Mouse (Mus musculus) layer of hippocampus, postnatal 10 days (tissue): ENCODE measurements around the gene Zfp512b. TPM values are rescaled to one million over a fixed set of nuclear protein-coding genes. Genes with fewer than 3 reads are reported as not detected.

Experiments
- DNase-seq, 2 experiments: peaks; one replicate each; pipeline ENCODE4 v3.0.0; 2021; ENCODE audit warnings: low spot score in 2 of 2
- total RNA-seq, 2 experiments: library from RNA; stranded (reverse); gene quantifications; 2 replicates each; pipeline ENCODE4 v1.2.3; 2021

Zfp512b gene
- total RNA-seq, 2 experiments from 2014 or later, result 134 to 158 TPM

DNA sequence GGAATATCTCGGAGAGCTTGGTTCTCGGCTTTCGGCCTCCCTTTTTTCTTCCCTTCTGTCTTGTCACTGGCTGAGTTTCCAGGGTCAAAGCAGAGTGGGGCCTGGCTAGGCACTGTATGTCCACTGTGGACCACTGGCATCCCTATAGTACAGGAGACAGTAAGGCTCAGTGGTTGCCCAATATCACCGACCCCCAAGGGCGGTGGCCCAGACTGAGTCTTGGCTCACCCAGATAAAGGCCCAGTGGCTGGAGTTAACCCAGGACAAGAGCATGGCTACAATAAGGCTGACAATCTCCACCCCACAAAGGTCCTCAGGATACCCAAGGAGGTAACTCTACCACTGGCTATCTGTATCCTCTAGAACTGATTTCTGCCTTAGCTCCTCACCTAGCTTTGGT is 2.1 kb downstream of the Zfp512b start:
- DNase-seq, result no peak

DNA sequence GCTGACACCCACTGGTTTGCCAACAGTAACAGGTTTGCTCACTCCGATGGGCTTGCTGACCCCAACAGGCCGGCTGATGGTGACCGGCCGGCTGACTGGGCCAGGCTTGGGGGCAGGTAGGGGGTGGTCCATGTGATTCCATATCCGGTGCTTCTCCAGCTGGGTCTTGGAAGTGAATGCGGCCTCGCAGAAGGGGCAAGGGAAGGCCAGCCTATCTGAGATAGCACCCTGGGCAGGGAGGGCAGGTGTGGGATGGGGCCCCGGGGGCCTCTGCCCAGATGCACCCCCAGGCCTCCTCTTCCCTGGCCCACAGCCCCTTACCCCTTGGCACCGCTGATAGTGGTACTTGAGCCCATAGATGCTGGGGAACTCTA is 2.9 kb downstream of the Zfp512b start:
- DNase-seq, result no peak

DNA sequence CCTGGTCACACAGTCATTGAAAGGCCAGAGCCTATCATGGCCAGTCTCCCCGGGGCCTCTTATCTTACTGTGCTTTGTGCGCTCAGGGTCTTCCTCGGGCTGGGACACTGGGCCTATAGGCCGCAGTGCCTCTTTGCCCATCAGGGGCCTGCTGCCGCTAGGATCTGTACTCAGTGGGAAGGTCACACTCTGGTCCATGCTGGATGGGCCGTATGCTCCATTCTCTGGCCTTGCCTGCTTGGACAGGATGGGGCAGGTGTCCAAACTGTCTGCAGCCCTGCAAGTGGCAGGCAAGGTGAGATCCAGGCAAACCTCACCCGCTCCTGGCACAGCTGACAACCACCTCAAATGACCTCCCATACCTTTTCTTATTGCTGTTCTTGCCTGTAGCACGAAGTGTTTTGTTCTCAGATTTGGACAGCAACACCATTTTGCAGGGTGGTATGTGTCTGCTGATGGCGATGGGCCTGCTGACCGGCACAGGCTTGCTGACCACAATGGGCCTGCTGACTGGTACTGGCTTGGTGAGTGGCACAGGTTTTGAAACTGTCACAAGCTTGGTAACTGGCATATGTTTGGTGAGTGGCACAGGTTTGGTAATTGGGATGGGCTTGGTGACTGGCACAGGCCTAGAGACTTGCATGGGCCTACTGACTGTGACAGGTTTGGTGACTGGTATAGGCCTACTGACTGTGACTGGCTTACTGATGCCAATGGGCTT is 3.4 kb downstream of the Zfp512b start:
- no peak for DNase-seq

DNA sequence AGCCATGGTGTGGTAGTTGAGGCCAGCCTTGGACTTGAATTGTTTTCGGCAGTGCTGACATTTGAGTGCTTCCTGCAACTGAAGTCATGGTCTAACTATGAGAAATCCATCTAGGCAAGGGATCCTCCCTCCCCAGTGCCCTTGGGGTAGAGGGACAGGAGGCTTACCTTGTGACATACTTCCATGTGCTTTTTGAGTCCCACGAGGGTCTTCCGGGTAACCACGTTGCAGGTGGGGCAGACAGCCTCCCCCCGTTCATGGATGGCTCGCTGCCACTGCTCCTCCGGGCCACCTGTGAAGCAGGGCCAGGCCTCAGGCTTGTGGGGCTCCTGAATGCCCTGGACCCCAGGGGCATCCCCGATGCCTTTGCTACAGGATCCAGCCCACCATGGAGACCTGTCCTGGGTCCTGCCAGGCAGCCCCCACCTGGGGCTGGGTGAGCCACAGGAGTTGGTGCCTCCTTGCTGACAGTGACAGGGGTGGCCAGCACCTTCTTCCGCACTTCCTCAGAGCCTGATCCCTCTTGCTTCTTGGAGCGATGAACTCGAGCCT is 4.3 kb downstream of the Zfp512b start:
- DNase-seq, result no peak

DNA sequence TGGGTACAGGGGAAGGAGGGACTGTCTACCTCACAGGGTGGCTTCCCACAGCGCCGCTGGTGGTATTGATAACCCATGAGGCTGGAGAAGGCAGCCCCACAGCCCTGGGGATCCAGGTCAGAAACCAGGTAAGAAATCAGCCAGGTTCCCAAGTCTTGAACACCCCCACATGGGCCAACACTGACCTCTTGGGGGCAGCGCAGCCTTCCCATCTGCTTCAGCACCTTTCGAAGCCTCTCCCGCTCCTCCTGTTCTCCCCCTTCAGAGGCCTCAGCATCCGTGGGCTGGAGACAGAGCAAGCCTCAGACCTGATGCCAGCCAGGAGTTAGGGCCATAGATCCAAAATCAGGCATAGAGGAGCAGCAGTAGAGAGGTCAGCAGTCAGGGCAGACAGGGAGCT is 4.8 kb downstream of the Zfp512b start:
- no peak for DNase-seq

DNA sequence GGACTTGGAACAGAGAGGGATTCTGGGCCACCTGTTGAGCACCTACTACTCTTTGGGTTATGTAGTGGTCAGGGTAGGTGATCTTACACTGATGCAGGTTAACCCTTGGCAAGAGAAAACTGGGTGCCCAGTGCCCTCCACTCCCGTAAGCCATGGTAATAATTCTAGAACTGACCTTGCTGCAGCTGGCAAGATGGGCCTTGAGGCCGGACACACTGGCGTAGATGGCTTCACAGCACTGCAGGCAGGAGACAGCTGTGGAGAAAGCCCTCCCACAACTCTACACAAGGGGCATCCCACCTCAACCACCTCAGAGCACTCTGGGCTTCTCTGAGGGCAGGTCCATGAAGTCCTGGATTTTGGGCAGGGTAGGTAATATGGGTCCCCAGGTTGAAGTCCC is 6.5 kb downstream of the Zfp512b start:
- DNase-seq, result no peak

DNA sequence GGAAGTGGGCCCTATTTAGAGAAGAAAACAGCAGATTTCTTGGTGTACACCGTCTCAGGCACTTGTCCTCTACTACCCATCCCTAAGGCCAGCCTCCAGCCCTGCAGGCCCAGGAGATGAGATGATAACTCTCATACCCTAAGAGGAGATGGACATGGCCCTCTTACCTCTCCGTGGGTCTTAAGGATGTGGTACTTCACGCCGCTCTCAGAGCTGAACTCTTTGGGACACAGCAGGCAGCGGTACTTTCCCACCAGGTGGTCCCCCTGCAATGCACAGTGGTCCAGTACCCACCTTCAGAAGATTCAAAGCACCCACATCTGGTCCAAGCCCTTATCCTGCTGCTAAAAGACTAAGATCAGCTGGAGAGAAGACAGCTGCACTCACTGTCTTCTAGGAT is 7.1 kb downstream of the Zfp512b start:
- no peak for DNase-seq

DNA sequence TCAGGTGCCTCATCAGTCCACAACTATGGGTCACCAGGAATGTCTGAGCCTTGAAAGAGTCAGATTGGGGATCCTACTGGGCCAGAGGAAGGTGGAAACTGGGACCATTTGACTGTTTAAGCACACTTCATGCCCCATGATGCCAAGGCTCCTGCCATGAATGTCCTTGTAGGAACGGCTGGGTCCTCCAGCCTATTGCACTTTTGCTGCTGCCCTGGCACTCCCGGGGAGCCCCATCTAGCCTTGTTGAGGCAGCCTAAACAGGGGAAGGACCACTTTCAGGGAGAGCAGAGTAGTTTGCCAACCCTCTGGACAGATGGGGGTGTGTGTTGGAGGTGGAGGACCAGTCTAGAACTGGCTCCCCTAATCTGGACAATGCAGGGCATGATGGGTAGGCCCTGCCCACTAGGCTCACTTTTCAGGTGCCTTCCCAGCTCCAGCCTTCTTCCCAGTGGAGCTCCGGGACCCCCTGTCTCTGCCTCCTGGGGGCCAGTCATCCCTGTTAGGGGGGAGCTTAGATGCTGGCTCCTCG is 8.1 kb downstream of the Zfp512b start, which contains the start of gene Uckl1:
Uckl1 (minus strand) TSS at position 482 of the 532 bp plus-strand sequence.
- no peak for DNase-seq

DNA sequence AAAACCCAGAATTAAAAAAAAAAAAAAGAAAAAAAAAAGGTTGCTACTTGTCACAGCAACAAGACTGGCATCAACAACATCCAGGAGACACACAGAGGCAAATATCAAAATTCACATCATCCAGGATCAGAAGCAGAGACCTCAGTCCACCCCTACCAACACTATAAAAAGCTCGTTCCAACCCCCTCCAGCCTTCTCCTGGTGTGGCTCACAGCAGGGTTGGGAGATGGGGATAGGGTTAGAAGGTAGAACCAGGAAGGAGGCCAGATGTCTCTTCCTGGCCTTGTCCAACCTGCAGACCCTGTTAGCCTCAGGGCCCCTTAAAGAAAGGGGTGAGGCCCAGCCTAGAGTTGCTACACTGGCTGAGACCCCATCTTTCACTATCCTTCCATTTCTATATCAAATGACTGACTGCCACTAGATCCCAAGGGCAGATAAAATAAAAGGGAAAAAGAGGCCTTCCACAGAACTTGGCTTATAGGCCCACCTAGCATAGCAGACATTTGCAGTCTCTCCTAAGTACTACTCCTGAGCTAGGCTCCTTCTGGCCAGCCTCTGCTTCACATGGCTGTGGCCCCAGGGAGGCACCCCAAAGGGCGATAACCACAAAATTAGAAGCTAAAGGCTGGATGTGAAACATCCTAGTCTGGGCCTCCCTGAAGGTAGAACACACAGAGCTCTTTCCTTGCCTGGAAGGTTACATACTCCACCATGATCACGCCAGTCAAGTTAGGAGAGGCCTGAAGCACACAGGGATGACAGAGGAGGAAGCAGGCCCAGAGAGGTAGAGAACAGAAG is 8.9 kb downstream of the Zfp512b start:
- DNase-seq, result peak in 1 of 2 experiments; percentile 5

DNA sequence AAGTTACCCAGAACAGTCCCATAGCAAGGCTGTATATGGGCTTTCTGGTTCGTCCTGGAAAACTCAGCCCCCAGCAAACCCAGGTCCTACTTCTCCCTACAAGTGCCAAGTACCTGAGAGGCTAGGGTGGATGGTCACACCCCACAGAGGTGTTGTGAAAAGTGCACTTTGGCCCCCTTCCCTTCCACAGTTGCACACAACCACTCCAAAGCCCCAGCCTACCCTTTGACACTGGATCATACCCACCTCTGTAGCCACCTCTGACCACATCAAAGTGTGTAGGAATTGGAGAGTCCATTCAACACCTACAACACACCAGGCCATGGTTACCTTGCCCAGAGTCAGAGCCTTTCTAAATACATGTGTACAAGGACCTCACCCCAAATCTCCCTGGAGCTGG is 9.7 kb downstream of the Zfp512b start:
- peak in 1 of 2 experiments; percentile 3 for DNase-seq

DNA sequence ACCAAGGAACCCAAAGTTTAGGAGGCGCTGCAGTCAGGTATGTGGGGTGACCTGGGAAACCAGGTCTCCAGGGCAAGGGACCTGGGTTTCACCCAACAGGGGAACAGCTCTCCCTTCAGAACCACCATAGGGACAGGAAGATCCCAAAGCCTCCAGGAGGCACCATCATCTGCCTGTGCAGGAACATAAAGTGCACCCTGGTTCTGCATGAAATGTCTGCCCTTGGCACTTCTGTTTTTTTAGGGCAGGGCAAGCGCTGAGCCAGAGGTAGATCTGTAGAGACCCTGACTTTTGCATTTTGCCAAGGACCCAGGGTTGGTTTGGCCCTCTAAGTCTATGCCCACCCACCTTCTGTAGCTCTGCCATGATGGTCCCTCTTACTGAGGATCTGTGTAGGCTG is 10.2 kb downstream of the Zfp512b start:
- DNase-seq, result peak in 1 of 2 experiments; percentile 12

DNA sequence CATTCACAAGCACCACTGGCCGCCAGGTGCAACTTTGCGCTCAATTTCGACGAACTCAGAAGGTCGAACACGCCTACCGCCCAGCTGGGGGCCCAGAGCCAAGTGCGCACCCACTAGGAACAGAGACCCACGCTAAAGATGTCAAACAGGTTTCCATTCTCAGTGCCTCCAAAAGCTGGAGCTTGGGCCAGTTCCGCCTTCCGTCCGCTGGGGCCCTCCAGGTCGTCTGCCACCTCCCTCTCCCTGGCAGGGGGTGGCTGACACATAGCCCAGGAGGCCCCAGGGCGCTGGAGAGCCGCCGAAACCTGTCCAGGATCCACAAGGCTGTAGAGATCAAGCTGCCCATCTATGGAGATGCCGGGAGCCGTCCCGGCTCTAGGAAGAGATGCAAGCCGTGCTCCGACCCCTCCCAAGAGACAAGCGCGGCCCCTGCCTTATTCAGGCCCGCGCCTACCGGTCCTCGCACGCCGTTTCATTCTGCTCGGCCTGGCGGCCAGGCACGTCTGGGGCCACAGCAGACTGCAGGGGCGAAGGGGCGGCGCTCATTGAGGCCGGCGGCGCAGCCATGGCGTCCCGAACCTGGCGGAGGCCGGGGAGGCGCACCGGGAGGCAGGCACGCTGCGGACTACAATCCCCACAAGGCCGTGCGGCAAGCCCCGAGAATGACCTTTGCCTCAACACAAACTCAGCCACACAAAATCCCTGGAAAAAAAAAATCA is 11.0 kb downstream of the Zfp512b start:
- DNase-seq, result peak; percentile 85 to 87

DNA sequence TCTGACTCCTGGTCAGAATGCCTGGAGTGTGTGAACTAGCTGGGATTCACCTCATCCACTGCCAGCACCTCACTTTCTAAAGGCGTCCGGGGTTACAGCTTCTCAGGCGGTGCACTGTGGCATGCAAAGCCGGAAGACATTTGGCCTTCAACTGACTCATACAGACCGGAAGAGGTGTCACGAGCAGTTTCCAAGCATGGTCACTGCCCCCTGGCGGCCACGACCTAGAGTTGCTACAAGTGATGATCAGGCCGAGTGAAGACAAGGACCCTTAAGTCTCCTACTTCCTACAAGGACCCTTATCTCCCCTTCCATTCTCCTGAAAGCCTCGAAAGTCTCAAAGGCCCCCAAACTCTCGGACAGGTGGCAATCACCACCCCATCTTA is 11.6 kb downstream of the Zfp512b start:
- peak; percentile 76 to 82 for DNase-seq

DNA sequence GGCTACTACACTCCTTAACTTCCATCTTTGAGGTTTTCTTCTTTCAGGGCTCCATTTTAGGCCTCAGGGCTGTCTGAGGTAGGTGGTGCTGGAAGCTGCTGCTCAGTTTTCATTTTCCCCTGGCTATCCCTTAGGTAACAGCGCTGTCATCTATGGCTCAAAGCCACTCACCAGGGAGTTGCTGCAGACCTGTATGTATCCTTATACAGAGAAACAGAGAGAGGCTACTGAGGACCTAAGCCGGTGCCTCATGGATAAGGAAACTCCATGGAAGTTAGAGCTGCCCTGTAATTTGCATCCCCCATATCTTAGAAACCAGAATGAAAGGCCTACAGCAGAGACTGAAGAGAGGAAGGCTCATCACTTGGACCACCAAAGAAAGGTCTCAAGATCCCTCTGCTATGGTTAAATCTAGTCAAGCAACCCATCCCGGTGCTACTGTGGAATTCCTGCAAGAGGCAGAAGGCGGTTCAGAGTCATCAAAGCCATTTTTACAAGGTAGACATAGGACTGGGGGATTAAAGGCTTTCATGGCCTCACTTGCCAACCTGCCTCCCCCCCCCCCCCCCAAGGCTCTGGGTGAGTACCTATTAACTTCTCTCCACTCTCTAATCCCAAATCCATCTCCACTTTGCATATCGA is 12.4 kb downstream of the Zfp512b start:
- DNase-seq, result peak in 1 of 2 experiments; percentile 8

DNA sequence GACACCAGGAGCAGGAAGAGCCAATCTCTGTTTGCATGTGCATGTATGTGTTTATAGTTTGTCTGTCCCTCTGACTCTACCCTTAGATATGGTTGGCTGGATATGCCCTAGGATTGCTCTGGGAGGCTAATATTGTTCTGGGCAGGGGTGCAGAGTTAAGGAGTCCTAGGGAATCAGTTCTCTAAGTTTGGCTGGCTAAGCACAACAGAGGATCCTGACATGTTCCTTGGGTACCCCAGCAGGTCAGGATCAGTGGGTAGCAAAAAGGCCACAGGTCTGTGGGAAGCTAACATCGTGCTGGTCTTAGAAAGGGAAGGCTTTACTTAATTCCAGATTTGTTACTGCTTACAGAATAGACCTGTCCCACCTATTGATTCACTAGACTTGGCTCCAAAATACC is 12.9 kb downstream of the Zfp512b start:
- peak in 1 of 2 experiments; percentile 8 for DNase-seq

DNA sequence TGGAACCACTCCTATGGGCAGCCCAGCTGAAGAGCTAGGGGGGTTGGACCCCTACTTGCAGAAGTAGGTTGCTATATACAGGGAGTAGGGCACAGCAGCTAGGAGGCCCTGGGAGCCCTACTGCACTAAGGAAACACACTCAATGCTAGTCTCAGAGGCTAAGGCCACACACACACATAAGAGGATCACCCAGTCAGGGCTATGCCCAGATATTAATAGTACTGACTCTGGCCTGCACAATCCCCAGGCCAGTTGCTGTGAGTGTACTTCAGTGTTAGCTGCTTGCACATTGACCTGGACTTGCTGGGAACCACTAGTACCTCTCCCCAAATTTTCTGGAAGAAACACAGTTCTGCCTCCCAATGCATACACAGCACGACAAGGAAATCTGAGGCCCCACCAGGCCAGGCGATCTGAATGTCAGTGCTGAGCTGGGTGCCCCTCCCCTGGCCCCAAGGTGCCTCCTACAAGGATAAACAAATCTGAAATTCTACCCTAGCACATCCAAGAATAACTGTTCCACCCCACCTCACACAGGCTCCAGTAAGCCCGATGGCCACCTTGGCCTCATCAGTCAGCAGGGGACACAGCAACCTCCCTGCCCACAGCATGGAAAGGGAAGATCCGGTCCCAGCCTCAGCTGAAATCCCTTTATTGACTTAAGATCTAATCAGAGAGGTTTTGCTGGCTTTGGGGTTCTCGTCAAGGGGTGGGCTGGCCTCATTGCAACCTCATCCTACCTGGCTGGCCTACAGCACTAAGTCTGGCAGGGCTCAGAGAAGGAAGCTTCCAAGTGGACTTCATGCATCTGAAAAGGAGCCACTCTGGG is 13.6 kb downstream of the Zfp512b start:
- no peak for DNase-seq

DNA sequence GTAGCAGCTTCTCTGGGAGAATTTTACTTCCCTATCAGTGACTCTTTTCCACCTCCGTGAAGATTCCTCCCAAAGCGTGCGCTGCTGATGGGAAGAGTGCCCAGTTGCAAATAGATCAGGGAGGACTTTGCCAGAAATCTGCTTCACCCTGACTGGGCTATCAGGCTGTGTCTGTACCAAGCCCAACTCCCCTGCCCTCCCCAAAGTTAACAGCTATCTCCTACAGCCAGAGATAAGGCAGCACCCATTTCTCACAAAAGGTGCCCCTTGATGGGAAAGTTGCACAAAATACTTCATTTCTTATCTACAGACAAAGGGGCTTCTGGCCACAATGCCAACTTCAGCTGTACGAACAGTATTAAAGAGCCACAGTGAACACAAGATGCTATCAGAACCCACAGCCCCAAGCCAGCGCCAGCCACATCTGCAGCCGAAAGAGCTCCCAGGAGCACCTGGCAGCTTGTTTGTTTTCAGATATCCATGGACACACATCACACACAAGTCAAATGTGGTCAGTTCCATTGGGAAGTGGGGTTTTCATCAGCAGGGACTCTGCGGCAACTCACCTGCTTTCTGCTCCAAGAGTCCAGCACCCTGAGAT is 14.5 kb downstream of the Zfp512b start:
- peak in 1 of 2 experiments; percentile 9 for DNase-seq

DNA sequence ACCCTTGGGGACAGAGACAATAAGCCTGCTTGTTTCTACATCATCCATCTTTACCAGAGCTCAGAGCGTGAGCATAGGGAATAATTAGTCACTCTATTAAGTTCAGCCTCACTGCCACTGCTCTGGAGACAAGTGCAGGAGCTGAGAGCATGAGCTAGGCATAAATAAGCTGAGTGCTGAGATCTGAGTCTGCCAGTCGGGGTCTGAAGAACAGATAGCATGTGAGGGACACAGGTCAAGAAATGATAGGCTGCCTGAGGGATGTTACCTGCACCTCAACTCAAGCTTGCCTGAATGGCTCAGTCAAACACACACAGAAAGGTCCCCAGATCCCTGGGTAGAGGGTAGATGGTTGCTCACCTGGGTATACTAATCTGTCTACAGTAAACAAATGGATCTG is 15.5 kb downstream of the Zfp512b start:
- no peak for DNase-seq

DNA sequence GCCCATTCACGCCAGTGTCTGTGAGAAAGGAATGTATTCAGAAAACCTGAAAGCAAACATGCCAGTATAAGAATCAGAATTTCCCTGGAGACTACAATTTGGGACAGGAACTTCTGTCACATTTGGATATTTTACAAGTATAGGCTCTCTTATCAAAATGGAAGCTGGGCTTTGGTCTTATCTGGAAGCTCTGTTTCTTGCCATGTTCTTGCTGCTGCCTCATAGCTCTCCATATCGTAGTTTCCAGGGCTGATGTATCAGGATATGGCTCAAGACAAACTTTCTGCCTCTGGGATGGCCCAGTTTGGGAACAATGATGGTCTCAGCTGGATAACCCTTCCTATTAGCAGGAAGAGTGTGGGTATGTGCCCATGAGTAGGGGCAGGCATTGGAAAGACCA is 16.0 kb downstream of the Zfp512b start:
- no peak for DNase-seq
